Comparison of ENCODE assay signal across 8 mouse cellular contexts in the genomic region with DNA sequence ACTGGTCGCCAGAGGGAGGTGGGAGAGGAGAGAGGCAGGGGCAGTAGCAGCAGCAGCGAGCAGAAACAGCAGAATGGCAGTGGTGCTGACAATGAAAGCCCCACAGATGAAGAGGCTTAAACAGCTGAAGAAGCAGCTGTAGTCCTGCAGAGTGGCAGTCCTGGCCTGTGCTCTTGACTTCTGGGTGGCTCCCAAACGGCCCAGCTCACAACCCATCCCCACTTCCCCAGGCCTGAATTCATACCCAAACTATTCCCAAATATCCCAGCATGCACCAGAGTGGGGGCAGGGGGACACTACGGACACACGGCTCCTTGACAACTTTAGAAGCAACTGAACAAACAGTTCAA. TPM values are rescaled to one million over a fixed set of nuclear protein-coding genes. Genes with fewer than 3 reads are reported as not detected.
DNase-seq lines count a peak whose midpoint lies in the region; ATAC-seq lines count a peak whose summit lies in the region.

No protein-coding gene starts in this region.

- no peaks in the 10 kb centered on the region for H3K36me3 ChIP-seq in limb, embryonic 11.5 days (ENCODE audit: control insufficient read depth, insufficient read depth, low read length)
- H3K36me3 ChIP-seq in limb, embryonic 10.5 days: peaks cover 8% of the 10 kb centered on the region; the same call in 1 of the 2 replicates
- H3K36me3 ChIP-seq in forebrain, embryonic 14.5 days (ENCODE audit: control insufficient read depth, insufficient read depth, low read length): no peaks in the 10 kb centered on the region
- H3K36me3 ChIP-seq in intestine, embryonic 16.5 days (ENCODE audit: control insufficient read depth, insufficient read depth, low read length): no peaks in the 10 kb centered on the region
- no peaks in the 10 kb centered on the region for H3K36me3 ChIP-seq in neural tube, embryonic 11.5 days (ENCODE audit: control insufficient read depth, insufficient read depth, low read length)

- no peak overlapping the region for H3K4me2 ChIP-seq in limb, embryonic 11.5 days (ENCODE audit: low read depth, severe bottlenecking)
- H3K4me2 ChIP-seq in forebrain, embryonic 14.5 days (ENCODE audit: low read length): 0 out of 2 replicates have a peak overlapping the region, but pooled peaks have one; percentile 8
- H3K4me2 ChIP-seq in intestine, embryonic 16.5 days (ENCODE audit: low read depth, low read length): 0 out of 2 replicates have a peak overlapping the region, but pooled peaks have one; percentile 2
- H3K4me2 ChIP-seq in neural tube, embryonic 11.5 days (ENCODE audit: low read depth): 0 out of 2 replicates have a peak overlapping the region, but pooled peaks have one; percentile 8

- H3K9ac ChIP-seq in limb, embryonic 11.5 days (ENCODE audit: low read length): no peak overlapping the region
- peak overlapping the region; percentile 21; the same call in 1 of the 2 replicates for H3K9ac ChIP-seq in forebrain, embryonic 14.5 days (ENCODE audit: low read length)
- H3K9ac ChIP-seq in intestine, embryonic 16.5 days (ENCODE audit: low read depth, low read length): no peak overlapping the region
- H3K9ac ChIP-seq in neural tube, embryonic 11.5 days (ENCODE audit: low read length): no peak overlapping the region; the same call in 1 of the 2 replicates

- 29% methylated on average over 5 of the region's 5 CpGs for WGBS in limb, embryonic 11.5 days
- WGBS in limb, embryonic 10.5 days: 31% methylated on average over 5 of the region's 5 CpGs
- WGBS in forebrain, embryonic 14.5 days: 25% methylated on average over 5 of the region's 5 CpGs
- 15% methylated on average over 5 of the region's 5 CpGs for WGBS in intestine, embryonic 16.5 days
- 9% methylated on average over 5 of the region's 5 CpGs for WGBS in neural tube, embryonic 11.5 days

- no peak overlapping the region for H3K4me3 ChIP-seq in limb, embryonic 11.5 days (ENCODE audit: low read depth, low read length)
- H3K4me3 ChIP-seq in limb, embryonic 10.5 days: no peak overlapping the region
- no peak overlapping the region for H3K4me3 ChIP-seq in forebrain, embryonic 14.5 days (ENCODE audit: low read depth, low read length)
- no peak overlapping the region for H3K4me3 ChIP-seq in intestine, embryonic 16.5 days (ENCODE audit: low read length)
- H3K4me3 ChIP-seq in neural tube, embryonic 11.5 days (ENCODE audit: low read depth, low read length): no peak overlapping the region

- no peaks in the 10 kb centered on the region for H3K27me3 ChIP-seq in limb, embryonic 11.5 days (ENCODE audit: control insufficient read depth, insufficient read depth, low read length)
- no peaks in the 10 kb centered on the region for H3K27me3 ChIP-seq in limb, embryonic 10.5 days (ENCODE audit: low read depth, poor library complexity, severe bottlenecking)
- no peaks in the 10 kb centered on the region for H3K27me3 ChIP-seq in forebrain, embryonic 14.5 days (replicated peaks; ENCODE audit: control insufficient read depth, insufficient read depth, low read length)
- no peaks in the 10 kb centered on the region for H3K27me3 ChIP-seq in intestine, embryonic 16.5 days (replicated peaks; ENCODE audit: control insufficient read depth, insufficient read depth, low read length)
- no peaks in the 10 kb centered on the region for H3K27me3 ChIP-seq in neural tube, embryonic 11.5 days (ENCODE audit: control insufficient read depth, insufficient read depth, low read length)

- peak overlapping the region; percentile 30; the same call in 1 of the 2 replicates for H3K27ac ChIP-seq in limb, embryonic 11.5 days (replicated peaks; ENCODE audit: low read depth, low read length)
- no peak overlapping the region for H3K27ac ChIP-seq in limb, embryonic 10.5 days
- peak overlapping the region; percentile 75 for H3K27ac ChIP-seq in forebrain, embryonic 14.5 days (ENCODE audit: low read depth, low read length)
- H3K27ac ChIP-seq in intestine, embryonic 16.5 days (ENCODE audit: low read length): peak overlapping the region; percentile 57
- H3K27ac ChIP-seq in neural tube, embryonic 11.5 days (ENCODE audit: low read depth, low read length): peak overlapping the region; percentile 61

- no peaks in the 10 kb centered on the region for H3K9me3 ChIP-seq in limb, embryonic 11.5 days (ENCODE audit: control insufficient read depth, low read length)
- no peaks in the 10 kb centered on the region for H3K9me3 ChIP-seq in limb, embryonic 10.5 days (replicated peaks)
- H3K9me3 ChIP-seq in forebrain, embryonic 14.5 days (replicated peaks; ENCODE audit: control insufficient read depth, low read length): no peaks in the 10 kb centered on the region
- H3K9me3 ChIP-seq in intestine, embryonic 16.5 days (ENCODE audit: control insufficient read depth, low read length): no peaks in the 10 kb centered on the region
- no peaks in the 10 kb centered on the region for H3K9me3 ChIP-seq in neural tube, embryonic 11.5 days (ENCODE audit: control insufficient read depth, low read length)

- ATAC-seq in limb, embryonic 11.5 days (ENCODE audit: insufficient number of reproducible peaks, low FRiP score, low TSS enrichment, low read depth): no peak
- peak; percentile 47 for ATAC-seq in forebrain, embryonic 14.5 days
- ATAC-seq in intestine, embryonic 16.5 days: peak; percentile 60; the same call in 1 of the 2 replicates
- ATAC-seq in neural tube, embryonic 11.5 days (ENCODE audit: insufficient read depth, low FRiP score, low TSS enrichment): no peak
- ATAC-seq in activated CD4-positive, CD25-positive, alpha-beta regulatory T cell, adult 4 months: no peak

- no peak for DNase-seq in limb, embryonic 11.5 days (ENCODE audit: low spot score)
- DNase-seq in limb, embryonic 10.5 days (ENCODE audit: low spot score): no peak
- peak; percentile 27 for DNase-seq in forebrain, embryonic 14.5 days (ENCODE audit: low spot score)
- DNase-seq in neural tube, embryonic 11.5 days (ENCODE audit: low spot score): peak; percentile 16
- no peak for DNase-seq in thymus, postnatal 10 days (ENCODE audit: low spot score in 2 of 2)
- no peak for DNase-seq in layer of hippocampus, adult 11-12 months (ENCODE audit: low spot score)

- H3K4me1 ChIP-seq in limb, embryonic 11.5 days (ENCODE audit: control insufficient read depth, insufficient read depth, low read length): peaks cover 18% of the 10 kb centered on the region
- H3K4me1 ChIP-seq in limb, embryonic 10.5 days: peaks cover 25% of the 10 kb centered on the region
- H3K4me1 ChIP-seq in forebrain, embryonic 14.5 days (ENCODE audit: control insufficient read depth, insufficient read depth, low read length): peaks cover 13% of the 10 kb centered on the region
- H3K4me1 ChIP-seq in intestine, embryonic 16.5 days (ENCODE audit: control insufficient read depth, insufficient read depth, low read length): peaks cover 15% of the 10 kb centered on the region
- peaks cover 11% of the 10 kb centered on the region for H3K4me1 ChIP-seq in neural tube, embryonic 11.5 days (ENCODE audit: control insufficient read depth, insufficient read depth, low read length)

RNA-seq across cellular contexts. Expression of a gene that starts 30.2 kb away (rescaled TPM):
- polyA plus RNA-seq in limb, embryonic 11.5 days (2014; fragmentation: Nextera tagmentation; extraction: Ambion mirVana): 89.2 and 94.3 TPM in 2 replicates
- polyA plus RNA-seq in limb, embryonic 10.5 days (2016; fragmentation: Nextera tagmentation; extraction: Ambion mirVana): 94.8 and 96.7 TPM in 2 replicates
- polyA plus RNA-seq in forebrain, embryonic 14.5 days (2014; fragmentation: Nextera tagmentation; extraction: Ambion mirVana): 78.2 and 85.3 TPM in 2 replicates
- 63.6 and 70.2 TPM in 2 replicates for polyA plus RNA-seq in intestine, embryonic 16.5 days (2015; fragmentation: Nextera tagmentation; extraction: Ambion mirVana)
- 86.4 and 89.3 TPM in 2 replicates for polyA plus RNA-seq in neural tube, embryonic 11.5 days (2014; fragmentation: Nextera tagmentation; extraction: Ambion mirVana)
- polyA plus RNA-seq in activated CD4-positive, CD25-positive, alpha-beta regulatory T cell, adult 4 months (2017; shearing (Covaris generic)): 10 to 100 TPM; 53.5 to 61.0 TPM

RNA-seq across cellular contexts. Expression of a gene that starts 58.6 kb away (rescaled TPM):
- polyA plus RNA-seq in limb, embryonic 11.5 days (2014; fragmentation: Nextera tagmentation; extraction: Ambion mirVana): 275 and 279 TPM in 2 replicates
- 262 and 302 TPM in 2 replicates for polyA plus RNA-seq in limb, embryonic 10.5 days (2016; fragmentation: Nextera tagmentation; extraction: Ambion mirVana)
- 223 and 225 TPM in 2 replicates for polyA plus RNA-seq in forebrain, embryonic 14.5 days (2014; fragmentation: Nextera tagmentation; extraction: Ambion mirVana)
- polyA plus RNA-seq in intestine, embryonic 16.5 days (2015; fragmentation: Nextera tagmentation; extraction: Ambion mirVana): 216 and 246 TPM in 2 replicates
- 227 and 231 TPM in 2 replicates for polyA plus RNA-seq in neural tube, embryonic 11.5 days (2014; fragmentation: Nextera tagmentation; extraction: Ambion mirVana)
- polyA plus RNA-seq in activated CD4-positive, CD25-positive, alpha-beta regulatory T cell, adult 4 months (2017; shearing (Covaris generic)): 100 to 1,000 TPM; 144 to 156 TPM

Comparison
In these comparisons a context has a peak if more than half of its experiments do, and no peak if none do; other contexts are left out.
1. ATAC-seq: peak in forebrain, embryonic 14.5 days (single experiment) and intestine, embryonic 16.5 days (single experiment); none in limb, embryonic 11.5 days (single experiment), neural tube, embryonic 11.5 days (single experiment) and activated CD4-positive, CD25-positive, alpha-beta regulatory T cell, adult 4 months (single experiment).
2. DNase-seq: peak in forebrain, embryonic 14.5 days (single experiment) and neural tube, embryonic 11.5 days (single experiment); none in limb, embryonic 11.5 days (single experiment), limb, embryonic 10.5 days (single experiment), thymus, postnatal 10 days (0 of 2) and layer of hippocampus, adult 11-12 months (single experiment).